14 mouse cellular contexts compared by ENCODE assay signal in genomic region chr5:119958942-119959341, GRCm38 (mm10).
DNase-seq lines count a peak whose midpoint lies in the region; ATAC-seq lines count a peak whose summit lies in the region.
"Had no signal": no experiment of that assay in that cellular context is flagged by ENCODE, and none has a peak within 500 bp of the region (broad histone marks: within the 10 kb centered on the region; RNA-seq: fewer than 3 reads in every experiment).

No protein-coding gene starts in this region.

- H3K4me1 ChIP-seq in heart, embryonic 16.5 days (ENCODE audit: control insufficient read depth, insufficient read depth, low read length): no peaks in the 10 kb centered on the region
- H3K4me1 ChIP-seq in midbrain, embryonic 11.5 days (ENCODE audit: control insufficient read depth, insufficient read depth, low read length): peaks cover 2% of the 10 kb centered on the region; the same call in 1 of the 2 replicates
- no peaks in the 10 kb centered on the region for H3K4me1 ChIP-seq in midbrain, embryonic 16.5 days (ENCODE audit: control insufficient read depth, insufficient read depth, low read length)
- peaks cover 17% of the 10 kb centered on the region for H3K4me1 ChIP-seq in embryonic facial prominence, embryonic 13.5 days
- H3K4me1 ChIP-seq in stomach, embryonic 16.5 days (ENCODE audit: control insufficient read depth, insufficient read depth, low read length): 0 out of 2 replicates have a peak, but pooled peaks cover 4% of the 10 kb centered on the region
- H3K4me1 ChIP-seq: liver, embryonic 15.5 days had no signal

- WGBS in heart, embryonic 16.5 days: 14% methylated on average over 14 of the region's 14 CpGs
- WGBS in midbrain, embryonic 11.5 days: 22% methylated on average over 14 of the region's 14 CpGs
- WGBS in midbrain, embryonic 16.5 days: 26% methylated on average over 14 of the region's 14 CpGs
- 25% methylated on average over 14 of the region's 14 CpGs for whole genome bisulfite sequencing in embryonic facial prominence, embryonic 13.5 days
- WGBS in stomach, embryonic 16.5 days: 10% methylated on average over 14 of the region's 14 CpGs

- intact Hi-C loops in left cerebral cortex, postnatal 4 days (cut with DNase I): no loop called here

- peak overlapping the region; percentile 24 for H3K4me2 ChIP-seq in heart, embryonic 16.5 days (ENCODE audit: low read depth, low read length)
- H3K4me2 ChIP-seq in midbrain, embryonic 11.5 days: peak overlapping the region; percentile 12; the same call in 1 of the 2 replicates
- H3K4me2 ChIP-seq in midbrain, embryonic 16.5 days (ENCODE audit: low read length): no peak overlapping the region
- peak overlapping the region; percentile 22; the same call in 1 of the 2 replicates for H3K4me2 ChIP-seq in embryonic facial prominence, embryonic 13.5 days
- peak overlapping the region; percentile 19; the same call in 1 of the 2 replicates for H3K4me2 ChIP-seq in stomach, embryonic 16.5 days (ENCODE audit: low read depth, low read length)
- H3K4me2 ChIP-seq: liver, embryonic 15.5 days had no signal

- peak; percentile 45 for ATAC-seq in heart, embryonic 16.5 days (replicated peaks; ENCODE audit: extremely low read depth, insufficient read depth, low FRiP score)
- ATAC-seq in midbrain, embryonic 11.5 days (ENCODE audit: low FRiP score): no peak
- ATAC-seq in midbrain, embryonic 16.5 days: no peak
- ATAC-seq in embryonic facial prominence, embryonic 13.5 days (ENCODE audit: insufficient number of reproducible peaks, insufficient read depth, low FRiP score, low TSS enrichment, low read depth): no peak
- ATAC-seq in stomach, embryonic 16.5 days (ENCODE audit: insufficient read depth, low FRiP score): no peak

- H3K27me3 ChIP-seq in heart, embryonic 16.5 days (ENCODE audit: control insufficient read depth, insufficient read depth, low read length): no peaks in the 10 kb centered on the region
- H3K27me3 ChIP-seq in midbrain, embryonic 11.5 days (ENCODE audit: control insufficient read depth, insufficient read depth, low read length): no peaks in the 10 kb centered on the region
- H3K27me3 ChIP-seq in midbrain, embryonic 16.5 days (ENCODE audit: control insufficient read depth, insufficient read depth, low read depth, low read length): no peaks in the 10 kb centered on the region; the same call in 1 of the 2 replicates
- H3K27me3 ChIP-seq in embryonic facial prominence, embryonic 13.5 days: peaks cover 3% of the 10 kb centered on the region; the same call in 1 of the 2 replicates
- H3K27me3 ChIP-seq in stomach, embryonic 16.5 days (ENCODE audit: control insufficient read depth, insufficient read depth, low read length): peaks cover 11% of the 10 kb centered on the region

- no peaks in the 10 kb centered on the region for H3K9me3 ChIP-seq in heart, embryonic 16.5 days (replicated peaks; ENCODE audit: control insufficient read depth, low read length)
- no peaks in the 10 kb centered on the region for H3K9me3 ChIP-seq in midbrain, embryonic 11.5 days (ENCODE audit: control insufficient read depth, low read length)
- no peaks in the 10 kb centered on the region for H3K9me3 ChIP-seq in midbrain, embryonic 16.5 days (replicated peaks; ENCODE audit: control insufficient read depth, low read length, poor library complexity, severe bottlenecking)
- no peaks in the 10 kb centered on the region for H3K9me3 ChIP-seq in embryonic facial prominence, embryonic 13.5 days
- H3K9me3 ChIP-seq in stomach, embryonic 16.5 days (replicated peaks; ENCODE audit: control insufficient read depth, low read length): no peaks in the 10 kb centered on the region
- H3K9me3 ChIP-seq: liver, embryonic 15.5 days had no signal

- no peaks in the 10 kb centered on the region for H3K36me3 ChIP-seq in heart, embryonic 16.5 days (ENCODE audit: control insufficient read depth, insufficient read depth)
- no peaks in the 10 kb centered on the region for H3K36me3 ChIP-seq in midbrain, embryonic 11.5 days (ENCODE audit: control insufficient read depth, insufficient read depth, low read length)
- H3K36me3 ChIP-seq in midbrain, embryonic 16.5 days (ENCODE audit: control insufficient read depth, insufficient read depth, low read length): no peaks in the 10 kb centered on the region
- no peaks in the 10 kb centered on the region for H3K36me3 ChIP-seq in embryonic facial prominence, embryonic 13.5 days
- no peaks in the 10 kb centered on the region for H3K36me3 ChIP-seq in stomach, embryonic 16.5 days (ENCODE audit: control insufficient read depth, insufficient read depth, low read length)
- H3K36me3 ChIP-seq: liver, embryonic 15.5 days had no signal

- H3K4me3 ChIP-seq in heart, embryonic 16.5 days (ENCODE audit: low read length): no peak overlapping the region
- no peak overlapping the region for H3K4me3 ChIP-seq in midbrain, embryonic 11.5 days (ENCODE audit: low read depth, low read length)
- H3K4me3 ChIP-seq in midbrain, embryonic 16.5 days (ENCODE audit: low read depth, low read length): no peak overlapping the region
- H3K4me3 ChIP-seq in embryonic facial prominence, embryonic 13.5 days: no peak overlapping the region
- H3K4me3 ChIP-seq in stomach, embryonic 16.5 days (replicated peaks; ENCODE audit: low read length): no peak overlapping the region
- H3K4me3 ChIP-seq: left cerebral cortex, adult 2 months; liver, embryonic 15.5 days had no signal

- no peak overlapping the region for H3K27ac ChIP-seq in heart, embryonic 16.5 days (ENCODE audit: low read length)
- no peak overlapping the region for H3K27ac ChIP-seq in midbrain, embryonic 11.5 days (ENCODE audit: low read depth, low read length)
- H3K27ac ChIP-seq in midbrain, embryonic 16.5 days (ENCODE audit: low read length): no peak overlapping the region
- H3K27ac ChIP-seq in embryonic facial prominence, embryonic 13.5 days: no peak overlapping the region
- H3K27ac ChIP-seq in stomach, embryonic 16.5 days (ENCODE audit: low read length): no peak overlapping the region
- H3K27ac ChIP-seq: left cerebral cortex, adult 2 months; liver, embryonic 15.5 days had no signal

- no peak for DNase-seq in heart, adult 8-10 months (ENCODE audit: low spot score)
- DNase-seq in midbrain, embryonic 11.5 days (ENCODE audit: low spot score, missing footprints): peak; percentile 85
- DNase-seq in left cerebral cortex, postnatal 4 days: no peak
- DNase-seq: adrenal gland, postnatal 36 days; cerebellum, adult 18-20 months; heart, postnatal 14 days; kidney, postnatal 4 days; thymus, postnatal 14 days had no signal

- no peak overlapping the region for H3K9ac ChIP-seq in heart, embryonic 16.5 days (ENCODE audit: low read length)
- no peak overlapping the region for H3K9ac ChIP-seq in midbrain, embryonic 11.5 days (ENCODE audit: low read length)
- H3K9ac ChIP-seq in midbrain, embryonic 16.5 days (ENCODE audit: low read depth, low read length): no peak overlapping the region
- H3K9ac ChIP-seq in embryonic facial prominence, embryonic 13.5 days: no peak overlapping the region
- H3K9ac ChIP-seq in stomach, embryonic 16.5 days (ENCODE audit: low read length): no peak overlapping the region
- H3K9ac ChIP-seq: liver, embryonic 15.5 days had no signal
